Mouse (Mus musculus) gonadal fat pad, adult 2 months (tissue): ENCODE measurements around the gene Hrh1. TPM values are rescaled to one million over a fixed set of nuclear protein-coding genes. Genes with fewer than 3 reads are reported as not detected.

ENCODE experiments used
- DNase-seq: peaks from one replicate; pipeline ENCODE4 v3.0.0-alpha.2; 2012; ENCODE audit warnings: low read depth
- polyA plus RNA-seq: library from polyadenylated mRNA; depleted of rRNA; stranded (reverse); fragments of >200 nt; gene quantifications from 2 replicates; pipeline ENCODE4 v1.2.3, GENCODE M21; 2012; rRNA removed

Gene Hrh1
- polyA plus RNA-seq: 0.76 and 0.88 TPM in 2 replicates

GRCm38 (mm10) chr6:114397691-114398217, at the start of gene Hrh1:
Hrh1 (plus strand) TSS chr6:114397936.
- no peak for DNase-seq

- DNase-seq: no peak
These were observed 43.1 kb upstream of the Hrh1 start for GRCm38 (mm10) chr6:114354635-114355034.

- no peak for DNase-seq
These were observed 39.6 kb upstream of the Hrh1 start for GRCm38 (mm10) chr6:114358171-114358570.

- no peak for DNase-seq
These were observed 35.4 kb upstream of the Hrh1 start for GRCm38 (mm10) chr6:114362355-114362754.

- no peak for DNase-seq
These were observed 34.0 kb upstream of the Hrh1 start for GRCm38 (mm10) chr6:114363740-114364139.

- no peak for DNase-seq
These were observed 33.0 kb upstream of the Hrh1 start for GRCm38 (mm10) chr6:114364734-114365133.

GRCm38 (mm10) chr6:114366191-114366590, 31.5 kb upstream of the Hrh1 start:
- no peak for DNase-seq

GRCm38 (mm10) chr6:114367681-114368080, 30.1 kb upstream of the Hrh1 start:
- DNase-seq: no peak

GRCm38 (mm10) chr6:114368196-114368595, 29.5 kb upstream of the Hrh1 start:
- DNase-seq: no peak

GRCm38 (mm10) chr6:114372741-114373140, 25.0 kb upstream of the Hrh1 start:
- no peak for DNase-seq

GRCm38 (mm10) chr6:114380872-114381271, 16.9 kb upstream of the Hrh1 start:
- DNase-seq: no peak

GRCm38 (mm10) chr6:114387320-114387719, 10.4 kb upstream of the Hrh1 start:
- DNase-seq: no peak

- DNase-seq: no peak
These were observed 9.9 kb upstream of the Hrh1 start for GRCm38 (mm10) chr6:114387855-114388254.

GRCm38 (mm10) chr6:114390129-114390528, 7.6 kb upstream of the Hrh1 start:
- no peak for DNase-seq

GRCm38 (mm10) chr6:114394982-114395381, 2.8 kb upstream of the Hrh1 start:
- no peak for DNase-seq

GRCm38 (mm10) chr6:114396605-114397004, 1.1 kb upstream of the Hrh1 start:
- DNase-seq: no peak

GRCm38 (mm10) chr6:114397280-114397679, 456 bp upstream of the Hrh1 start:
- DNase-seq: no peak

- DNase-seq: no peak
These were observed 890 bp downstream of the Hrh1 start for GRCm38 (mm10) chr6:114398626-114399025.

GRCm38 (mm10) chr6:114400387-114400786, 2.7 kb downstream of the Hrh1 start:
- DNase-seq: no peak

- no peak for DNase-seq
These were observed 3.1 kb downstream of the Hrh1 start for GRCm38 (mm10) chr6:114400841-114401240.

- no peak for DNase-seq
These were observed 4.4 kb downstream of the Hrh1 start for GRCm38 (mm10) chr6:114402161-114402560.

GRCm38 (mm10) chr6:114403632-114404031, 5.9 kb downstream of the Hrh1 start:
- DNase-seq: no peak

GRCm38 (mm10) chr6:114404128-114404527, 6.4 kb downstream of the Hrh1 start:
- DNase-seq: no peak

GRCm38 (mm10) chr6:114404774-114405468, 7.2 kb downstream of the Hrh1 start:
- DNase-seq: no peak
